Mouse (Mus musculus): ENCODE measurements around the gene Rpl14. TPM values are rescaled to one million over a fixed set of nuclear protein-coding genes. Genes with fewer than 3 reads are reported as not detected.

Gene Rpl14
- 588 and 619 TPM in 2 replicates for polyA plus RNA-seq (2015; fragmentation: Nextera tagmentation; extraction: Ambion mirVana)

GRCm38 (mm10) chr9:120570741-120571592 lies at the start of gene Rpl14:
Rpl14 (plus strand) TSS chr9:120571444.

GRCm38 (mm10) chr9:120539662-120540251 lies 31.5 kb upstream of the Rpl14 start, which contains the start of gene Entpd3:
Entpd3 (plus strand) TSS chr9:120539818.

Other genes with a start within 250 kb of the Rpl14 start
- 129 and 147 TPM in 2 replicates for gene Eif1b, start 79.2 kb upstream of the Rpl14 start, polyA plus RNA-seq (2015; fragmentation: Nextera tagmentation; extraction: Ambion mirVana)
- 1.8 and 4.7 TPM in 2 replicates for gene Entpd3, start 31.6 kb upstream of the Rpl14 start, polyA plus RNA-seq (2015; fragmentation: Nextera tagmentation; extraction: Ambion mirVana)